Mouse (Mus musculus) adrenal gland, adult 18-20 months (tissue): Measurements from ENCODE around the gene Fstl3. TPM values are rescaled to one million over a fixed set of nuclear protein-coding genes. Genes with fewer than 3 reads are reported as not detected.
"Not testable (repeated sequence)": the region's sequence is repeated elsewhere in the genome, so short reads cannot be mapped to it uniquely, and the experiment has no call there.

Experiments used
- DNase-seq, 2 experiments: peaks; one replicate each; pipeline ENCODE4 v3.0.0; 2021 to 2022; ENCODE audit warnings: low spot score in 2 of 2
- long read RNA-seq, 2 experiments: library from polyadenylated mRNA; stranded (forward); transcript quantifications; one replicate each; pipeline ENCODE4 v2.0.0; 2021
- total RNA-seq, 2 experiments: library from RNA; stranded (reverse); gene quantifications; 1 replicate in 1 of 2; 2 replicates in 1 of 2; pipeline ENCODE4 v1.2.3; 2021

Gene Fstl3
- total RNA-seq = 10 to 100 TPM; 11.0 to 28.5 TPM
- long read RNA-seq, experiment 1, transcript Fstl3-201 (5 exons, 1,955 nt) = major isoform, 18 of 20 reads
- long read RNA-seq, experiment 1, partial matches to known transcripts = 1 of 20 reads
- long read RNA-seq, experiment 1, other reads (novel, unspliced or antisense) = 0 of 20 reads
- long read RNA-seq, experiment 2, transcript Fstl3-201 (5 exons, 1,955 nt) = major isoform, 6 of 11 reads
- long read RNA-seq, experiment 2, partial matches to known transcripts = 2 of 11 reads
- long read RNA-seq, experiment 2, other reads (novel, unspliced or antisense) = 2 of 11 reads

DNA sequence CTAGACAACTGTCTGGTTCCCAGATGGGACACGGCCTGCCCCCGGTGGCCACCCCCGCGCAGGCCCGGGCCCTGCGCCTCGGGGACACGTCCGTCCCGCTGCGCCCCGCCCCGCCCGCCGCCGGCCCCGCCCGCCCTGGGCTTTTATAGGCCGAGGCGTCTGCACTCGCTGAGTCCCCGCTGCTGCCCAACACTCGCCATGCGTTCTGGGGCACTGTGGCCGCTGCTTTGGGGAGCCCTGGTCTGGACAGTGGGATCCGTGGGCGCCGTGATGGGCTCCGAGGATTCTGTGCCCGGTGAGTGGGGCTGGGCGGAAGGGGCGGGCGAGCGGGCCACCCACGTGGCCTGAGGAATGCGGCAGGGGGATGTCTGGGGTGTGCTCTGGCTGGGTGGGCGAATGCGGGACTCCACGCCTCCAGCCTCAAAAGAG lies at the start of gene Fstl3:
Gene Fstl3 (plus strand): TSS at position 170 of the 429 bp plus-strand sequence.
- DNase-seq = peak; percentile 50 to 69

DNA sequence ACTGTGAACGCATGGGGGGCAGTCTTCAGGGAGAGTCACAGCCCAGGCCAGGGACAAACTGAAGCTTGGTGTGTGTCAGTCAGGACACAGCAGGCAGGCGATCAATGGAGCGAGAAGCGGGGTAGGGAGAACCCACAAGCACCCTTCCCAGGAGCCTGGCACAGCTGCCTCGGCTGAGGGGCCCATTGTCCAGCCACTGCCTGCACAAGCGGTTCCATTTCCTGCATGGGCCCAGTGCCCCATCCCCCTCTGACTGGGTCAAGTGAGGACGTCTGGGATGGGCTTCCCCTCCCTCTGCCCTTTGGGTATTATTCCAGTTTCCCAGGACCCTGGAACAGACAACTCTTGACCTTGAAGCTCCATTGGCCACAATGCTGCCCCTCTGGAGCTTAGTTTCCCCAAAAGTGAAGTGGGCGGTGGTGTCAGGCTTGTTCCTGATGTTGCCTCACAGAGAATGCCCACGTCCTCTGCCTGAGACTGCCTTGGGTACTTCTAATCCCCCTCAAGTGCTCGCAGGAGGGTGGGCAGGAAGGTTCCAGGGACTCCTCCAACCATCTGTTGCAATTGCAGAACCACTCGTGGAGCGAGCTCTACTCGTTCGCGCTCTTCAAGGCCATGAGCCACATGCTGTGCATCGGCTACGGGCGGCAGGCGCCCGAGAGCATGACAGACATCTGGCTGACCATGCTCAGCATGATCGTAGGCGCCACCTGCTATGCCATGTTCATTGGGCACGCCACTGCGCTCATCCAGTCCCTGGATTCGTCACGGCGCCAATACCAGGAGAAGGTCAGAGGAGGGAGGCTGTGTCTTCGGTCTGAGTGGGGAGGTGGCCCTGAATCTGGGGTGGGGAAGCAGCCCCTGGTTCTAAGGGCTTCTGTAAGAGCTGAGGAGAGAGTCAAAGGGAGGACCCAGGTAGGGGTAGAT lies 48.5 kb upstream of the Fstl3 start:
- DNase-seq = no peak

DNA sequence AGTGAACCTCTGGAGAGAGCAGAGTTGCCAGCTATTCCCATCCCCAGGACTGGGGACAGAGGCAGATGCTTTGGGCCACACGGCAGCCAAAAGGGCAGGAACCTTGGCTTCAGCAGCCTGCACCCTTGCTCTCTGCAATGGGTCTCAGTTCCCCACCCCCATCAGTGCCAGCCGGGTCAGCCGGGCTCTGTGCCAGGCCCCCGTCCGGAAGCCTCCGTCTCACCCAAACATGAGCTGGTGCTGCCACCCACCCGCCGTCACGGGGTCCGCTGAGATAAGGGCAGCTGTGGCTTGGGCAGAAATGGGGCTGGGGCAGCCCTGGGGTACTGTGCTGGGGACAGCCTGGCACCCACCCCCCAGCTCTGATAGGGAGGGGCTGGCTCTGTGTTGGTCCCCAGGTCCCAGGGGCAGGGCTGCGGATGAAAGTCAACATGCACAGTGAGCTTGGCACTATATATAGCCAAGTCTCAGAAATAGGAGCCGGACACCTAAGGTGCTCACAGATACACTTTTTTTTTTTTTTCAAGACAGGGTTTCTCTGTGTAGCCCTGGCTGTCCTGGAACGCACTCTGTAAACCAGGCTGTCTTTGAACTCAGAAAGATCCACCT lies 47.6 kb upstream of the Fstl3 start:
- no peak for DNase-seq

DNA sequence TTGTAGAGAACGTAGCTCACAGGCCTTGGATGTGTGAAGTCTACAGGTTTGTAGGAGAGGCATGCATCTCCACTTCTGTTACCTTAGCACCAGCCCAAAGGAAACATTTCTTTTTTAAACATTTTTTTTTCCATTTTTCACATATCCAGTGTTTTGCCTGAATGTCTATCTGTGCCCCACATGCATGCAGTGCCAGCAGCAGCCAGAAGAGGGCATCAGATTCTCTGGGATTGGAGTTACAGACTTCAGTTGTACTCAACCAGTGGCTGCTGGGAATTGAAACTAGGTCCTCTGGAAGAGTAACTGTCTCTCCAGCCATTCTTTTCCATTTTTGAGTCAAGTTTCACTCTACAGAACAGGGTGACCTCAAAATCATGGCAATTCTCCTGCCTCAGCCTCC lies 44.6 kb upstream of the Fstl3 start:
- DNase-seq = no peak

DNA sequence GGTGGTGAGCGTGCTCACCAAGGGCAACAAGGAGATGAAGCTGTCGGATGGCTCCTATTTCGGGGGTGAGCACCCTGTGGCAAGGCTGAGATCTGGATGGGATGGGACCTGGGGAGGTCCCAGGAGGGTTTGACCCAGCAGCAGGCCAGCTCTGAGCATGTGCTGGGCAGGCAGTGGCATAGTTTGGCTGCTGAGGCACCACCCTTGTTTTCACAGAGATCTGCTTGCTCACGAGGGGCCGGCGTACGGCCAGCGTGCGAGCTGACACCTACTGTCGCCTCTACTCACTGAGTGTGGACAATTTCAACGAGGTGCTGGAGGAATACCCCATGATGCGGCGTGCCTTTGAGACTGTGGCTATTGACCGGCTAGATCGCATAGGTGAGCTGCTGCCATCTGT lies 43.2 kb upstream of the Fstl3 start:
- DNase-seq = no peak

DNA sequence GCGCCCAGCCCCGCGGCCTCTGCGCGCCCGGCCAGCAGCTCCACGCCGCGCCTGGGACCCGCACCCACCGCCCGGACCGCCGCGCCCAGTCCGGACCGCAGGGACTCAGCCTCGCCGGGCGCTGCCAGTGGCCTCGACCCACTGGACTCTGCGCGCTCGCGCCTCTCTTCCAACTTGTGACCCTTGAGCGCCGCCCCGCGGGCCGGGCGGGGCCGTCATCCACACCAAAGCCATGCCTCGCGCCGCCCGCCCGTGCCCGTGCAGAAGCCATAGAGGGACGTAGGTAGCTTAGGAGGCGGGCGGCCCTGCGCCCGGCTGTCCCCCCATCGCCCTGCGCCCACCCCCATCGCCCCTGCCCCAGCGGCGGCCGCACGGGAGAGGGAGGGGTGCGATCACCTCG lies 41.7 kb upstream of the Fstl3 start:
- DNase-seq = no peak

DNA sequence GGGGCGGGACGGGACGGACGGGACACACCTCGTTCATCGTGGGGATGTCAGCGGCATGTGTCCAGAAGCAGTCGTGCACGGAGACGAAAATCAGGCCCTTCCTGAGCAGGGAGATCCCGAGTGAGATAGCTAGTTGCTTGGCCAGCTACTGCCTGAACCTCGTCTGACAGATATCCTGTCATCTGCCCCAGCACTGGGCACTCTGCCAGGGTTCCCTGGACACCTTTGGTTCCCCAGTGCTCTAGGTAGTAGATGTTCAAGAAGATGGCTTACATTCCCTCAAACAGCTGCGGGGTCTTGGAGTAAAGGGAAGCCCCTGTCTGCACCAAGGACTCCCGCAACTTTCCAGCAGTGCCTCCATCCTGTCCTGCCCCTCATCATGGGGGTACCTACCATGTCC lies 40.4 kb upstream of the Fstl3 start:
- DNase-seq = no peak

DNA sequence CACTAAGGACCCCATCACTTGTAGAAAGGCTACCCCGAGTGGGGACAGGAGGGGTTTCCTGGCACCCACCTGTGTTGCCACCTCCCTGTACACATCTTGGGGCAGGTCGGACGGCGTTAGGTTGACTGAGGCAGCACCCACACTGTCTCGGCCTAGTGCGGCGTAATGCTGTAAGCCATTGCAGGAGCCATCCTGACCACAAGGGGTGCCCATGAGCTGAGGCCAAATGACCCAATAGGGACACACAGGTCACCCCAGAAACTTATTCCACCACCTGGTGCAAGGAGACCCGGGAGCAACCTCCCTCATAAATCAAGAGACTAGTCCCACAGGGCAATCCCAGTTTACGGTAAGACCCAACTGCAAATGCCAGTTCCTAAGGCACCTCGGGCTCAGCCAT lies 38.8 kb upstream of the Fstl3 start:
- no peak for DNase-seq

DNA sequence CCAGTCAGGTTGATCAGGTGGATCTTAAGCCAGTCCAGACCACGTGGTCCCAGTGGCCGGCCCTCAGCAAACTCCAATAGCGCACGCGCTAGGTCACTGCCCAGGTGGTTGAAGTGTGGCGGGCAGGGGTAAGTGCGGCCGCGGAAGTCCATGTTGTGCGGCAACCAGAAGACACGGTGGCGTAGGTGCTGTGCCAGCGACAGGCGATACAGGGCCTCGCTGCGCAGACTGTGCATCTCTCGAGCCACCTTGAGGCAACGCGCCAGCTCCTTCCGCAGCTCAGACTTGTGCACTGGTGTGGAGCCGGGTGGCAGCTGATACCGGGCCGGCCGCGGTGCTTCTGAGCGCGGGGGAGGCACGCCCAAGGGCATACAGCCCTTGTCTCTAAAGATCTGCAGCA lies 37.8 kb upstream of the Fstl3 start:
- DNase-seq = no peak

DNA sequence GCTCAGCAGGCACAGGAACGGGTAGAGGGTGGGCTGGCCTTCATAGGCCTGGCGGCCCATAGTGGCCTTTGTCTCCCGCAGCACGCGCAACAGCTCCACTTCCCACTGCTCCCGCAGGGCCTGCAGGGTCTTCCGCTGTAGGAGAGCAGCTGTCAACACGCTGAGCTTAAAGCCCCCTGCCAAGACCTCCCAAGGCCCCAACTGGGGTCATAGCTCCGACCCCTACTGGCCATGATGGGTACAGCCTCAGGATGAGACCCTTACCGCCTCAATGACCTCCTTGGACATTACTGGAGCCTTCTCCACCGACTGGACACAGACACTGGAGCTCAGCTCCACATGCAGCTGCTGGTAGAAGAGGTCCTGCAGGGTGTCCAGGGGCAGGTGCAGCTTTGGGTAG lies 36.2 kb upstream of the Fstl3 start:
- DNase-seq = no peak

DNA sequence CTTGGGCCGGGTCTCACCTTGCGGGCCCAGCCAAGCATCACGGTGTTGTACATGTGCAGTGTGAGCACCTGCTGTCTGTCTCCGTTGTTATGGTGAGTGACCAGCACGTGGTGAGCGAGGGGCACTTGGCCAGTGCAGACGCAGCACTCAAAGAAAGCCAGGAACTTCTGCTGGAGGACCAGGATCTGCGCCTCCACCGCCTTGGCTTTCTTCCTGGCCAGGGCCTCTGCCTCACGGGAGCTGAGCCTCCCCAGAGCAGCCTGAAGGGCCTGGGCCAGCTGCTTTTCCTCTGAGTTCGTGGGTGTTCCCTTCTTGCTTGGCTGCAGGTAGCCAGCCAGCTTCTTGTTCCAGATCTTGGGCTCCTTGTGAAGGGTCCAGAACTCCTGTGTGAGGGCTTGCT lies 33.9 kb upstream of the Fstl3 start:
- no peak for DNase-seq

DNA sequence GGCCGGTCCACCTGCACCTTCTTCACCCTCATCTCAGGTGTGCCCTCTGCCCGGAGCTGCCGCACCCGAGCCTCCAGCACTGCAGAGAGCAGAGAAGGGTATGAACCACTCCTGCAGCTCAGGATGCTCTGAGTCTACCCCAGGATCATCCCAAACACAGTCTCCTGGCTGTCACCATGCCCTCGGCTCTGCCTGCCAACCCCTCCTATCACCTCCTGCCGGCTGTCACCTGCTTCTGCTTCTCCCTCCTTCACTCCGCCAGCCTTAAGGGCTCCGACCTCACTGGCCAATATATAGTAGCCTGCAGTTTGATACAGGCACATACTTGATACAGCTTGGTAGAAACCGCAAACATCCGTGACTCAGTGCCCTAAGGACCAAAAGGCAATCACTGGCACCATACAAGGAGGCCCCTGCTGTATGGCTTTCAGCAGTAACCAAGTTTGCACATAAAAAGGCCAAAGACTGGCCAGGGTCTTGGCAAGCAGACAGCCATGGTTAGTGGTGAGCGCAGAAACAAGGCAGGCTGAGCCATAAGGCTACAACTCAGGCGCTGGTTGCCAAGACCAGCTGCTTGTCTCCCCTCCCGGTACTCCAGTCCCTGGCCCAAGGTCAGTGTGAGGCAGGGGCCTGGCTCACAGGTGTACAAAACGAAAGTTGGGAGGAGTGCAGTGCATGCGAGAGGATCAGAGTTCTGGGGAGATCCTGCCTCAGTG lies 33.3 kb upstream of the Fstl3 start:
- no peak for DNase-seq

DNA sequence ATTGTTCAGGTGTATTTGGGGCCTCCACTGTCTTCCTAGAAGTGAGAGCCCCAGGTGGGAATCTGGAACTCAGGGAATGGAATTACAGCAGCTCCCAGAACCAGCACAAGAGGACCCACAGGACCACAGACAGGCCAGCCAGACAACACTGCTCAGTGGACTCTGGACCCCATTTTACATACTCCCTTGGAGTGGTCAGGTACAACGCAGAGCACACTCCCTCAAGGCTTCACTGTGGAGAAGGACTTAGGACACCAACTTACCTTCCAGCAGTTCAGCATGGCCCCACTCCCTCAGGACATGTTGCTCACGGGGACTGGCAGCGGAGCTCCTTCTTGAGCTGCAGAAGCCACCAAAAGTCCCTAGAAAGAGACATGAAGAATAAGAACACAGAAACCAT lies 31.7 kb upstream of the Fstl3 start:
- DNase-seq = no peak

DNA sequence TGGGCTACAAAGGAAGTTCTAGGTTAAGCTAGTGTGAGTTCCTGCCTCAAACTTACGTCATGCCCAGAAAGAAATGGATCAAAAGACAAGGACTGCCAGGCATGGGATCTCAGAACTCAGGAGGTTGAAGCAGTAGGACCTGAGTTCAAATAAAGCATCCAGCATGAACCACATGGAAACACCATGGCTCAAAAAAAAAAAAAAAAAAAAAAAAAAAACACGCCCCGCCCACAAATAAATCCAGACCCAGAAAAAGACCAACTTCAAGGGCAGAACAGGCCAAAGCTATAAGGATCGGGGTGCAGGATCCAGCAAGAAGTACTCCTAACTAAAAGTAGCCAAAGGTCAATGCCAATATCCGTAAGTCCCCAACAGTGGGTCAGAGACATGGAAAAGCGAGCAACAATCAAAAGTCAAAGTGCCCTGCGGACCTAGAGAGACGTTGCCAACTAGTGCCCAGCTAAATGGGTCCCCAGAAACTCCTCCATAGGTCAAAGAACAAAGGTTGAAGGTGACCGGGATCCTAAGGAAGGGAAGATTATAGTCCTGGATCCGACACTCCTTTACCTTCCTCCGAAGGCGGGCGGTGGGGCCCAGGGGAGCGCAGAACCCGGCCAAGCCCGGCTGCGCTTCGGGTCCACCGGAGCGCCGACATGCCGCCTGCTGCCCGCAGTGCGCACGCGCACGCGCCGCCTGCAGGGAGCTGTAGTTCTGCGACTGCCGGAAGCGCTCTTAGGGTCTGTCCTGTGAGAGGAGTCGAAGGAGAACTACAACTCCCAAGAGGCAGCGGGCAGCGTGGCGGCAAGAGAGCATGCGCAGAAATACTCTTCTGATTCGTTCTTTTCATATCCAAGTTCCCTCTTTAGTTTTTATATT lies 30.9 kb upstream of the Fstl3 start, which contains the start of gene Polrmt:
Gene Polrmt (minus strand): TSS at position 684 of the 876 bp plus-strand sequence.
- peak; percentile 85 to 90 for DNase-seq

DNA sequence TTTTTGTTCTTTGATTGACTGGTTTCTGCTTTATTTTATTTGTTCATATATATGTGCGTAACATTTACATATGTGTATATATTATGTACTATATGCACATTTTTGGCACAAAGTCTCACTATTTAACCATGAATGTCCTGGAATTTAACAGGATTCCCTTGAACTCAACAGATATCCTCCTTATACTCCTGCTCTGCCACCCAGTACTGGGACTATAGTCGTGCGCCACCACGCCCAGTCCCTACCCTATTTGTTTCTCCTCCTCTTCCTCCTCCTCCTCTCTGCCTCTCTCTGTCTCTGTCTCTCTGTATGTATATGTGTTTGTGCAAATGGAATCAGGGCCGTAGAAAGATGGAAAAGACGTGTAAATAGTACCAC lies 30.3 kb upstream of the Fstl3 start:
- DNase-seq = no peak

DNA sequence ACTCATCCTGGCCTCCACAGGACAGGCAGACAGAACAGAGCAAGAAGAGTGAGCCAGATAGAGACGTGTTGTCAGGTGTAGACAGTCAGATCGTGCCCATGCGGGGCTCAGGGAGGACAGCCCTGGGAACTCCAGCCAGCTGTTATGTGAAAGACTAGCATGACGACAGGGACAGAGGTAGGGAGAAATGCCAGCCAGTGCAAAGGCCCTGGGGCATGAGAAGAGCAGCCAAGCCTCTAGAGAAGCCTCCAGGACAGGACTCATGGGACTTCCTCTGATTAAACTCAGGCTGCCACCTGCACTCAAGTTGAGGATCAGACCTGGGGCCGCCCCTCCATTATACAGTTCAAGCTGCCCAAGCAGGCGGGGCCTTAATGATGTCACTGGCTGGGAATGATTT lies 28.6 kb upstream of the Fstl3 start:
- no peak for DNase-seq

DNA sequence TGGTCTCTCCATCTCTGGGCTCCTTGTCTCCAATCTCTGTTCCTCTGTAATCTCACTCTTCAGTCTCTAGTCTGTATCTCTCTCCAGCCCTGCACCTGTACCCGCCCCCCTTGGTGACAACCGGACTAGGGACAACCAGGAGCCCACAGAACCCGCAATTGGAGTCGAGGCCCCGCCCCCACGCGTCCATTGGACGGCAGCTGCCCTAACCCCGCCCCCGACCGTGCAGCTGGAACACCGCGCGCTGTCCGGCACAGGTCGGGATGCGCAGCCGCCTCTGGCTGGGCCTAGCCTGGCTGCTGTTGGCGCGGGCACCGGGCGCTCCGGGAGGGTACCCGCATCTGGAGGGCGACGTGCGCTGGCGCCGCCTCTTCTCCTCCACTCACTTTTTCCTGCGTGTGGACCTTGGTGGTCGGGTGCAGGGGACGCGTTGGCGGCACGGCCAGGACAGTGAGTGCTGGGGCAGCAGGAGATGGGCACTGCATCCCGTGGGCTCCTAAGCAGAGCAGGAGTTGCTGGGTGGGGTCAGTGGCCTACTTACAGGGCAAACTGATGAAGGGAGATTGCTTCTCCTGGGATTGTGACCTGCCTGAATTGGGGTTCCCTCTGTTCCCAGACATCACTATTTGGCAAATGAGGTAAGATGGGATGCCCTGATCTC lies 22.1 kb upstream of the Fstl3 start, which contains the start of gene Fgf22:
Gene Fgf22 (plus strand): TSS at position 221 of the 661 bp plus-strand sequence.
- DNase-seq = peak; percentile 66 to 68

DNA sequence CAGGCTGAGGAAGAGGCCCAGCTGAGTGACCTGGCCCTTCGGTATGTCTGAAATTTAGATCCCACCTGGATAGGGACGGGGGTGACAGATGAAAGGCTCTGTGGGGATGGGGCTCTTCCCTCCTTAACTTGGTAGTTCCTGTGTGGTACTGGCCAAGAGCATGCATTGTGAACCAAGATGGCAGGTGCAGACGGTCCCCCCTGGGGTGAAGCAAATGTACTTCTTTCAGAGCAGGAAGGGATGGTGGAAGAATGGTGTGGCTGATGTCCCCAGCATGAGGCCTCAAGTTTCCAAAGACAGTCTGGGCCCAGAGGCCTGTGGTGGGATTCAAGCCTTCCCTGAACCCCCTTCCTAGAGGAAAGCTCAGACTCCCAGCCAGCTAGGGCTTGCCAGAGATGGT lies 21.2 kb upstream of the Fstl3 start:
- no peak for DNase-seq

DNA sequence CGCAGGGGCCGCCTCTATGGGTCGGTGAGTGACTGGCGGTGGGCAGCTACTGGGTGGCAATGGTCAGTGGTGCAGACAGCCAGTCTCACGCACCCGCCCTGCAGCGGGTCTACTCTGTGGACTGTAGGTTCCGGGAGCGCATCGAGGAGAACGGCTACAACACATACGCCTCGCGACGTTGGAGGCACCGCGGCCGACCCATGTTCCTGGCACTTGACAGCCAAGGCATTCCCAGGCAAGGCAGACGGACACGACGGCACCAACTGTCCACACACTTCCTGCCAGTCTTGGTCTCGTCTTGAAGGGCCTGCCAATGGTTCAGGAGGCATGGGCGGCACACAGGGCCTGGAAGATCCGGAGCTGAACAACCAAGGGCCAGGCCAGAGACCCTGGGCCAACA lies 20.4 kb upstream of the Fstl3 start:
- no peak for DNase-seq

DNA sequence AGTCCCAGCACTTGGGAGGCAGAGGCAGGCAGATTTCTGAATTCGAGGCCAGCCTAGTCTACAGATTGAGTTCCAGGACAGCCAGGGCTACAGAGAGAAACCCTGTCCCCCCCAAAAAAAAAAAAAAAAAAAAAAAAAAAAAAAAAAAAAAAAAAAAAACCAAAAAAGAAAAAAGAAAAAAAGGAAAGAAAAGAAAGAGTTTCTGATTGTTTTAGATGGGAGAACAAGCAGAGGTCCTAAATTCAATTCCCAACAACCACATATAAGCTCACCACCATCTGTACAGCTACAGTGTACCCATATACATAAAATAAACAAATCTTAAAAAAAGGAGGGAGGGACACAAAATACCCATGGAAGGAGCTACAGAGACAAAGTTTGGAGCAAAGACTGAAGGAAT lies 17.4 kb upstream of the Fstl3 start:
- not testable (repeated sequence) for DNase-seq
